Mouse (Mus musculus): ENCODE data around the gene Cdk12.
"Not testable (repeated sequence)": the region's sequence is repeated elsewhere in the genome, so short reads cannot be mapped to it uniquely, and the experiment has no call there.

Cdk12 gene

DNA sequence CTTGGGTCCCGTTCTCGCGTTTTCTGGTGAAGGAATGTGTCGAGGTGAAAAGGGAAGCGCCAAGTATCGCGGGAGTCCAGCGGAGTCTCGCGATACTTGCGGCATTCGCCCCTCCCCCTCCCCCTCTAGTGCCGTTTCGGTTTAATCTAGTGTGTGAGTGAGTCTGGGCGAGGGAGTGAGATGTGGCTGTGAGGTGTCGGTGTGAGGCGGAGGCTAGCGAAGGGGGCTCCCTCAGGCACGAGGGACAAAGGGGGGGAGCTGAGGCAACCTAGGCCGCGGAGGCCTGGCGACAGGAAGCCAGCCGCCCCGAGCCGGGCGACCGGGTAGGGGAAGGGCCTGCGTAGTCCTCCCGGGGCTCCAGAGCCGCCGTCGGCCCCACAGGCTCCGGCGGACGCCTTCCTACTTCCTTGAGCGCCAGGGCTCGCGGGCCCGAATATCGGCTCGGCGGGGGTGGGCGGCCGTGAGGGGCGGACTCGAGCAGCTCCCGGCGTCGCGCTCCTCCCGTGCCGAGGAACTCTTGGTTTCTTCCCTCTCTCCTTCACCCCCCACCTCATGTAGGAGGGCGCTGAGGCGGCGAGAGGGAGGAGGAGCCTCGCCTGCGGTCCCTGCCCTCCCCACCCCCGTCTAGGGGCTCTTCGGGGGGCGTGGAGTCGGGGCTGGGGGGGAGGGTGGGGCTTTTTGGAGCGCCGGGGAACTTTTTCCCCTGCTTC is at the start of gene Cdk12:
TSS of gene Cdk12 (plus strand) at position 419 of the 710 bp plus-strand sequence.
- peak; percentile 98 for DNase-seq

DNA sequence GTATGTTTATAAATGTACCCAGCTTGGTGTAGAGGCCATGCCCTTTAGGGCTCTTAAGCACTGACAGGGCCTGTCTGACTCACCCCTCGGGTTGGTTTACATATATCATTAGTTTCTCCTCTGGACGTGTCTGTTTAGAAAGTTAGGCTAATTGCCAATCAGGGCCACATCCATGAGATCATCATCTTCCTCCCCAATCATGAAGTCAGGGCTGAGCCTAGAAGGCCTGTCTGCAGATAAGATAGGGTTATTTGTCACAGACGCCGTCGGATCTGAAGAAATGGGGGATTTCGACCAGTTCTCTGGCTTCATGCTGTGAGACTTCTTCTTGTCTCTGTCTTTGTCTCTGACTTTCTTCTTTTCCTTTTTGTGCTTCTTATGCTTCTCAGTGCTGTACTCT is 47.8 kb upstream of the Cdk12 start:
- no peak for DNase-seq

DNA sequence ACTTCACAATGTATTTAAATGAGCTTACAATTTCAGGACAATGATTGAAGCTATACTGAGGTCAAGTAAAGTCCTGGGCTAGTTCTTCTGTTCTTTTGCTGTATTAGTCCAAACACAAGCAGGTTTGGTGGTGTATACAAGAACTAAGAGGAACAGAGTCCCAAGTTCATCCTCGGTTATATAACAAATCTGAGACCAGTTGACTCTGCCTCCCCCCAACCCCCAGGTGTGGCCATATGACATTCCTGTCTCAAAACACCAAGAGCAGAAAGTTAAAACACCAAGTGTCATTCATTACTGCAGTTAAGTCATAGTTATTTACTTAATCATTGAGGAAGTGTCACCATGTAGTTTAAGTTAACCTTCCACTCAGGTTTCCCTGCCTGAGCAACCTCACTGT is 34.5 kb upstream of the Cdk12 start:
- DNase-seq = no peak

DNA sequence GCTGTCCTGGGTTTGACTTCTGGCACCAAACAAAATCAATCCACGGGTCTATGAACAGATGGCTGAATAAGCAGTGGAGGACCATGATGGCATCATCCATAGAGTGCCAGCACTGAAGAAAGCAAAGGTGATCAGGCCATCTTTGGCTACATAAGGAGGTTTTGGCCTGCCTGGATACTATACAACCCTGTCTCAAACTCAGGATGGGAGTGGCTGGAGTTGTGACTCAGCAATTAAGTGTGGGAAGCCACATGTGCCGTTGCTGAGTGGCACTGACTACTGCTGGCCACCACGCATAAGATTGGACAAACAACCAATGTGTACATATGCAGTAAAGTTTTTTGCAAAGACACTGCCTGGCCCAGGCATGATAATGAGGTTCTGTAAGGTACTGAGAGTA is 20.7 kb upstream of the Cdk12 start:
- not testable (repeated sequence) for DNase-seq

DNA sequence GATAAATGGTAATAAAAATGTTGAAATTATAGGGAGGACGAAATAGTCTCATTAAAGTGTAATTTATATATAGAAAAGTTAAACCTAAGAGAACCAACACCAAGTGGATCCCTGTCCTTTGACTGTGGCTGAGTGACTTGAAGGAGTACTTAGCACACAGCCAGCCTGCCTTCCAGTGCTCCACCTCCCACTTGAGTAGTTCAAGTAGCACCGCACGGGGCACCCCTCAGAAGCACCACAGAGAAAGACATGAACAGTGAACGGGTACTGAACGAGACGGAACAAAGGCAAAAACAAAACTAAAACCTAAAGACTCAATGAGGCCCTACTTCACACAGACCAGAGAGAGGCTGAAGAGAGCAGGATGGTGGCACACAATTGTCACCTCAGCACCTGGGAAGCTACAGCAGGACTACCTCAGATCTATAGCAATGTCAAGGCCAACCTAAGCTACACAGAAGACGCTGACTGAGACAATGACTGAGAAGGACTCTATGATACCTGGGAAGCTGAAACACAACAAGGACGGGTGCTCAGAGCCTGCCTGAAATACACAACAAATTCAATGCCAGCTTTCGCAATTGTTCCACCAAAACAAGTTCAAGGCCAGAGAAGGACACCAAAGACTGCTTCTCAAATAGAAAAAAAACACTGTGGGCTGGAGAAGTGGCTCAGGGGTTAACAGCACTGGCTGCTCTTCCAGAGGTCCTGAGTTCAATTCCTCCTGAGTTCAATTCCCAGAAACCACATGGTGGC is 15.0 kb upstream of the Cdk12 start:
- no peak for DNase-seq

DNA sequence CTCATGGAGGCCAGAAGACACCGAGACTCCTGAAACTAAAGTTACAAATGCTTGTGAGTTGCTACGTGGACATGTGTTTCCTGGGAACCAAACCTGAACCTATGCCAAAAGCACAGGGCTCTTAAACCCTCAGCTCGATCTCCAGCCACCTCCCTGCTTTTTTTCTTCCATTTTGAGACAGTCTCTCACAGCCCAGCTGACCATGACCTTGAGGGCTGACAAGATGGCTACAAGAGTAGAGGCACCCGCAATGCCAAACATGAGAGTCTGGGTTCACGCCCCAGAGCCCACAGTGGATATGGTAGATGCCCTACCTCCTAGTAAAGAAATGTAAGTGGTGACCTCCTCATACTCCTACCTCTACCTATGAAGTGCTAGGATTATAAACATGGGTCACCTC is 12.0 kb upstream of the Cdk12 start:
- DNase-seq = no peak

DNA sequence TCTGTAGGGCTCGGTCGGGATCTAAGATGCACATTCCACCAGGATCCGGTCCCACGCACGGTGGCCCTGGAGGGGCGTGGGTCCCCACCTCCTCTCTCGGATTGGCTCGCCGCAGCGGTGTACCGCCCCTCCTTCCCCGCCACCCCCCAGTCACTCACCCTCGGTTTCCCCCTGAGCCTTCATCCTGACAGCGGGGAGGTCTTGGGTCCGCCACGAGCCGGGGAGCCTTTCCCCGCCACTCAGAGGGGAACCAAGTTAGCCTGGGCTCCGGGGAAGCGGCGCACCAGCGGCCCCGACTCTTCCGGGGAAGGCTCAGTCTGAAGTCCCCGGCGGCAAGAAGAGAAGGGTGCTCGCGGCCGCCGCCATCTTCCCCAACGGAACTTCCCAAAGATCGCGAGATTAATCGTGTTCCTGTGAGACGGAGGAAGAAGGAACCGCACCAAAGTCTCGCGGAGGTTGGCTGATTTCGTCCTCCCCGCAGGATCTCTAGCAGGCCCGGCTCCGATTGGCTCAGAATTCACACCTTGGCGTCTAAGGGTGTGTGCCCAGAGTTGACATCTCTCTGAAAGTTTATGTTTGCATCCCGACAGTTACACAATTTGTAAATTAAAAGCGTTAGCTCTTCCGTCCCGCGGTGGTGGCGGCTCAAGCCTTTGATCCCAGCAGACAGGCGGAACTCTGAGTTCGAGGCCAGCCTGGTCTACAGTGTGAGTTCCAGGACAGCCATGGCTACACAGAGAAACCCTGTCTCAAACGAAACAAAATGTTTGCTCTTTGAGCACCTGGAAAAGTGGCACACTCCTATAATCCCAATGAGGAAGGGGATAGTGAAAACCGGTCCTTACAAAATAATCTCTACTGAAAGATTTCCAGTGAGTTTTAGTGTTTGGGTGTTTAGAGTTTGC is 9.7 kb upstream of the Cdk12 start, which contains the start of gene Med1:
TSS of gene Med1 (minus strand) at position 393 of the 905 bp plus-strand sequence.
- DNase-seq = peak; percentile 93

DNA sequence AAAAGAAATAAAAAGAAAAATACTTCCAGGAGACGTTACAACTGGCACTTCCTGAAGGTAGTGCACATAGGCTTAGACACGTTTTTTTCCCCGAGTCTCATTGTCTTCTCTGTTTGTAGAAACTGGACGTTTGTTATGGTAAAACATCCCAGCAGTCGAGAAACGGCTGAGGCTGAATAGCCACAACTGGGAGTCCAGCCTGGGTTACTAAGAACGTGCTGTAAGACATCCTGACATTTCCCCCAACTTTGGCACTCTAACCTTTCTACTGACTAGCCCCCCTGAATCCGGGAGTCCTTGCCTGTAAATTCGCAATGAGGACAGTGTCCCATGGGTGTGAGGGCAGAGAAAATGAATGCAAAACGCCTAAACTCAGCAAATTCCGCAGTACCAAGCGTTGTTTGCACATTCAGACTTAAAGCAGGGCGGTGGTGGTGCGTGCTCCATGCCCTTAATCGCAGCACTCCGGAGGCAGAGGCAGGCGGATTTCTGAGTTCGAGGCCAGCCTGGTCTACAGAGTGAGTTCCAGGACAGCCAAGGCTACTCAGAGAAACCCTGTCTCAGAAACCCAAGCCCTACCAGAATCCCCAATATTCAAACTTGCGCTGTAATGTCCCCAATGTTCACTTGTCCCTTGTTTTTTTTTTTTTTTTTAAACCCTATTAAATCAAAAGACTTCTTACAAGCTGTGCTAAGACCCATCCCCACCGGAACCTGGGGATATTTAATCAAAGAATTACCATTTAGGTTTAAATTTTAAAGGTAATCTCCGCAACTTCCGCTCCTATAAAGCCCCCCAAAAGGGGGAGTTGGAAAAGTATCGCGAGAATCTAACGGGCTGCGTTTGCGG is 843 bp upstream of the Cdk12 start:
- DNase-seq = peak; percentile 48

DNA sequence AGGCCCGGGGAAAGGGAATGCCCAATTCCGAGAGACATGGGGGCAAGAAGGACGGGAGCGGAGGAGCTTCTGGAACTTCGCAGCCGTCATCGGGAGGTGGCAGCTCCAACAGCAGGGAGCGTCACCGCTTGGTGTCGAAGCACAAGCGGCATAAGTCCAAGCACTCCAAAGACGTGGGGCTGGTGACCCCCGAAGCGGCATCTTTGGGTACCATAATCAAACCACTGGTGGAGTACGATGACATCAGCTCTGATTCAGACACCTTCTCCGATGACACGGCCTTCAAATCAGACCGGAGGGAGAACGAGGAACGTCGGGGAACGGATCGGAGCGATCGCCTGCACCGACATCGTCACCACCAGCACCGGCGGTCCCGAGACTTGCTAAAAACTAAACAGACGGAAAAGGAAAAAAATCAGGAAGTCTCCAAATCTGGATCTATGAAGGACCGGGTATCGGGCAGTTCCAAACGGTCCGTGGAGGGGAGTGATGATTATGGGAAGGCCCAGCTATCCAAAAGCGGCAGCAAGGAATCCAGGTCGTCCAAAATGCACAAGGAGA is 572 bp downstream of the Cdk12 start:
- peak; percentile 59 for DNase-seq

DNA sequence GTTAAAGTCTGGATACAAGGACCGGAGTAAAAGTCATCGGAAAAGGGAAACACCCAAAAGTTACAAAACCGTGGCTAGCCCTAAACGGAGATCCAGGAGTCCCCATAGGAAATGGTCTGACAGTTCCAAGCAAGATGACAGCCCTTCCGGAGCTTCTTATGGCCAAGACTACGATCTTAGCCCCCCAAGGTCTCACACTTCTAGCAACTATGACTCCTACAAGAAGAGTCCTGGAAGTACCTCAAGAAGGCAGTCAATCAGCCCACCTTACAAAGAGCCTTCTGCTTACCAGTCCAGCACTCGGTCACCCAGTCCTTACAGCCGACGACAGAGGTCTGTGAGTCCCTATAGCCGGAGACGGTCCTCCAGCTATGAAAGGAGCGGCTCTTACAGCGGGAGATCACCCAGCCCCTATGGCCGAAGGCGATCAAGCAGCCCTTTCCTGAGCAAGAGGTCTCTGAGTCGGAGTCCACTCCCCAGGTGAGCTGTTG is 1.1 kb downstream of the Cdk12 start:
- no peak for DNase-seq

DNA sequence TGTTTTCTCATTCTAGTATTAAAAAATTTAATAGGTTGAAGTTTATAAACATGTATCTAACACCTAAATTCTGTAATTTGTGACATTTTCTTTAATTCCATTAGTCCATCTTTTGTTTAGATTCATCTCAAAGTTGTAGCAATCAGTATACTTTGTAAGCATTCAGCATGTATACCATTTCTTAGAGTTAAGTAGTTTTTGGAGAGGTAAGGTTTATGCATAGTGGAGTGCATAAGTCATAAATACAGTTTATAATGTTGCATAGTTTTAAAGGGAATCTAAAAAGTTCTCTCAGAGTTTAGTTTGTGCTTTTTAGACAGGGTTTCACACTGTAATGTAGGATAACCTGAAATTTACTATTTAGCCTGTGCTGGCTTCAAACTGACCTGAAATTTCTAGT is 2.6 kb downstream of the Cdk12 start:
- no peak for DNase-seq

DNA sequence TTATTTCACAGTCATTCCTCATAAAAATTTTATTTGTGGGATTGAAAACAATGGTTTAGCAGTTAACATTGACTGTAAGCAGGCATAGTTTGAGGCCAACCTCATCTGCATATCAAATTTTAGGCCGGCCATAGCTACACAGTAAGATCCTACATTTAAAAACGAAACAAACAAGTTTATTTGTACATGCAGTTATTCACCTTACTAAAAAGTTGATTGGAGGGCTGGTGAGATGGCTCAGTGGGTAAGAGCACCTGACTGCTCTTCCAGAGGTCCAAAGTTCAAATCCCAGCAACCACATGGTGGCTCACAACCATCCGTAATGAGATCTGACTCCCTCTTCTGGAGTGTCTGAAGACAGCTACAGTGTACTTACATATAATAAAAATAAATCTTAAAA is 3.4 kb downstream of the Cdk12 start:
- not testable (repeated sequence) for DNase-seq

DNA sequence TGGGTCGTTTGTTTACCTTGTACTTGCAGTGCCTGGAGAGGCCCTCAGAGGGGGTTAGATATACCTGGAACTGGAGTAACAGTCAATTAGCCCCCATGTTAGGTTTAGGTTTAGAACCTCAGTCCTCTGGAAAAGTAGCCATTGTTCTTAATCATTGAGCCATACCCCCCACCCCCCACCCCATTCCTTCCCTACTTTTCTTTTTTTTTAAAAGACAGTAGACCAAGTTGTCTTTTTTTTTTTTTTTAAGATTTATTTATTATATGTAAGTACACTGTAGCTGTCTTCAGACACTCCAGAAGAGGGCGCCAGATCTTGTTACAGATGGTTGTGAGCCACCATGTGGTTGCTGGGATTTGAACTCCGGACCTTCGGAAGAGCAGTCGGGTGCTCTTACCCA is 6.8 kb downstream of the Cdk12 start:
- DNase-seq = not testable (repeated sequence)

DNA sequence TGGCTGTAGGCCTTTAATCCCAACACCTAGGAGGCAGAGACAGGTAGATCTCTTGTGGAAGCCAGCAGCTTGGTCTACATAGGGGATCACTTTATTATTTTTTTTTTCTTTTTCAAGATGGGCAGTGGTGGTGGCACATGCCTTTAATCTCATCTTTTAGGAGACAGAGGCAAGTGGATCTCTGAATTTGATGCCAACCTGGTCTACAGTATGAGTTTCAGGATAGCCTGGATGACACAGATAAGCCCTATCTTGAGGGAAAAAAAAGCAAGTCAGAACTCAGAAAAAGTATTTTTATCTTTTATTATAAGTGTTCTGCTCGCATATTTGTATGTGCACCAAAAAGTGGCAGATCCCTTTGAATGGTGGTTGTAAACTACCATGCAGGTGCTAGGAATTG is 10.5 kb downstream of the Cdk12 start:
- no peak for DNase-seq

DNA sequence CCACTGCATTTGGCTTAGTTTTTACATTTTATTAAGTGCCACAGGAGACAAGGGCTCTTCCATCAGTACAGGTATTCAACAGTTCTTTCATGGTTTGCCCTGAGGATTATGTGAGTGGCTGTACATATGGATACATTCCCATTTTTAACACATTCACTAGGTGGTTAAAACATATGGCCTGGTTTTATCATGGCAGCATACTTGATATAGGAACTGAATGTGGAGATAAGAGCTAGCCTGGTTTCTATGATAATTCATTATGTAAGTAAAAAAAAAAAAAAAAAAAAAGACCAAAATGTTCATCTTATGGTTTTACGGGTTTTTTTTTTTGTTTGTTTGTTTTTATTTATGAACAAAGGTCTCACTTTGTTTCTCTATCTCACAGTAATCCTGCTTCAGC is 23.5 kb downstream of the Cdk12 start:
- DNase-seq = no peak

DNA sequence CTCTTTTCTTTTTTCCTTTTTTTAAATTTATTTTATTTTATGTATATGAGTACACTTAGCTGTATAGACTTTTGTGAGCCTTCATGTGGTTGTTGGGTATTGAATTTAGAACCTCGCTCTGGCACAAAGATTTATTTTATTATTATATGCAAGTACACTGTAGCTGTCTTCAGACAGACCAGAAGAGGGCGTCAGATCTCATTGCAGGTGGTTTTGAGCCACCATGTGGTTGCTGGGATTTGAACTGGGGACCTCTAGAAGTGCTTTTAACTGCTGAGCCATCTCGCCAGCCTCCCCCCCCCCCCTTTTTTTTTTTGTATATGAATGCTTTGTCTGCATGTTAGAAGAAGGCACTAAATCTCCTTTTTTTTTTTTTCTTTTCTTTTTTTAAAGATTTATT is 35.6 kb downstream of the Cdk12 start:
- DNase-seq = no peak

DNA sequence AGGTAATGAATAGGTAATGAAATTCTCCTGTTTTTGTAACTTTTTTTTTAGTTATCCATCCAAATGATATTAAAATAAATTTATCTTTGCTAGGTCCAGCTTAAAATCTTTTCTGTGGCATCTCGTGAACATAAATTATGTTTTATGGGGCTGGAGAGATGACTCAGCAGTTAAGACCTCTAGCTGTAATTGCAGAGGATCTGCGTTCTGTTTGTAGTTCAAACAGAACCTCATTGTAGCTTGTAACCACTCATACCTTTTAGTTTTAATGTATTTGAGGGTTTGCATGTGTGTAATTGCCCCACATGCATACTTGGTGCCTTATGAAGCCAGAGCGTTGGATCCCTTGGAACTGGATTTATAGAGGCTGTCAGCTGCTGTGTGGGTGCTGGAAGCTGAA is 36.1 kb downstream of the Cdk12 start:
- no peak for DNase-seq

DNA sequence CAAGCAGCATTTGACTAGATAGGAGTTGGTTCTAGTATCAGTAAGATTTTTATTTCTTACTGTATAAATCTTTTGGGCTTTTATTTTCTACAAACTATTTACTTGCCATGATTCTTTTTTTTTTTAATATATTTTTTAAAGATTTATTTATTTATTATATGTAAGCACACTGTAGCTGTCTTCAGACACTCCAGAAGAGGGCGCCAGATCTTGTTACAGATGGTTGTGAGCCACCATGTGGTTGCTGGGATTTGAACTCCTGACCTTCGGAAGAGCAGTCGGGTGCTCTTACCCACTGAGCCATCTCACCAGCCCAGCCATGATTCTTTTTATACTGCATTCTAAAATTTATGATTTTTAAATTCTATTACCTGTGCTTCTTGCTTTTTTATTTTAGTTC is 40.1 kb downstream of the Cdk12 start:
- not testable (repeated sequence) for DNase-seq

DNA sequence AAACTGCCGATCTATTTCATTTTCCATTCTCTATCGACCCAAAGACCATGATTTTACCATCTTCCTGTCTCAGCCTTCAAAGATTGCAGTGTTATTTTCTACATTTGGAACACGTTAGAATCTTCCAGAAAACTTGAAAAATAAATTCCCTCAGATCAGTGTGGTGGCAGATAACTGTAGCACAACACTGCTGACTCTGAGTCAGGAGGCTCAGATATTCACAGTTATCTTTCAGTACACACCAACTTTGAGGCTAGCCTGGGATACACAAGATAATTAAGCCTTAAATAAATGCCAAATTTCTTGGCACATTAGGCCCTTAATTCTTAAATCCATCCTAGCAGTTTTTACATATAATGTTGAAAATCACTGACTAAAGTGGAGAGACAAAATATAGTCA is 41.6 kb downstream of the Cdk12 start:
- no peak for DNase-seq

DNA sequence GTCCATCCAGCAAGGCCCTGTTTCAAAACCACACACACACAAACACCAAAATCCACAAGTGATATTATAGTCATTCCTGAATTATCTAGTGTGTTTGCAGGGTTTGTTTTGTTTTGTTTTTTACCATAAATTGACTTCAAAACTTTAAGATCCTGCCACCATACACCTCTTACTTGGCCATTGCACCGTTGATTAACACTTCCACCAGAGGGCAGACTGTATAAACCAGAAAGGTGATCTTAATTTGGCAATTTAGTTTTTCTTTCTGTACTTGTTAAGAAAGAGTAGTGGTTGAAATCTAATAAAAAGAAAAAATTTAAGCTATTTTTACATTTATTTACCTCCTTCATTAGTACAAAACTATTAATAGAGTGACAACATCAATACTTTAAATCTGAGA is 44.5 kb downstream of the Cdk12 start:
- DNase-seq = no peak

DNA sequence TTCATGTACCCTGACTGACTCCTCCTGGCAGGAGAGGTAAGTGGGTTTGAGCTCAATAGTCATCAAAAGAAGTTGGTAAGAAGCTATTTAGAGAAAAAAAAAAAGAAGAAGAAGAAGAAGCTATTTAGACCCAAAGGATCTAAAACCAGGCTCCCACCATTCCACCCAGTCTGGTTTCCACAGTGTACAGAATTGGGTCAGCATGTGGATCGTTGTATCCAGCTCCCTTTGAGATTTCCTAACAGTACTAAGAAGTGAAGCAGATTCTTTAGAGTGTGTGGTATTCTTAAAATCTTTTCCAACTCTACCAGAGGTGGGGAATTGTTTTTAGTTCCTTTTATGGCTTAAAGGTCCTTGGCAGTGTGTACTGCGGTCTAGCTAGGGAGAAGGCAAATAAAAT is 50.9 kb downstream of the Cdk12 start:
- no peak for DNase-seq

Data from cerebellum, adult 9-10 months (tissue).